Mouse (Mus musculus): Measurements from ENCODE around the gene Cyp2t4.

- TF ChIP-seq CTCF (IDR thresholded peaks at IDR 0.05; ENCODE audit: insufficient read depth, low read depth, low read length) (no peak), POLR2A (IDR thresholded peaks at IDR 0.05; ENCODE audit: insufficient read depth, low read depth, low read length) (no peak)
Measured at GRCm38 (mm10) chr7:27124305-27124832, 29.1 kb upstream of the Cyp2t4 start.
